Mouse (Mus musculus) hindbrain, embryonic 11.5 days (tissue): ENCODE measurements at regions not wholly inside any gene's neighbourhood (a gene's known extent, or its start where the extent isn't known, plus 50 kb on each side); places are given as distances from the start of the nearest gene placed in this dataset.

Source experiments
- ATAC-seq: fragments of 200-750 bp; cut with Nextera tagmentation; 2 replicates; pipeline ENCODE4 v1.8.0; 2017; ENCODE audit warnings: mild to moderate bottlenecking, moderate TSS enrichment, moderate library complexity; ENCODE audit not compliant: low FRiP score
- DNase-seq: peaks from one replicate; pipeline ENCODE4 v3.0.0-alpha.2; 2015; ENCODE audit warnings: low spot score
- H3K27ac ChIP-seq: fragments of 300-500 bp; sonication (generic); 2 replicates; pipeline ENCODE4 v1.5.1; 2014; ENCODE audit warnings: mild to moderate bottlenecking, low read depth, low read length
- H3K27me3 ChIP-seq: fragments of 300-500 bp; sonication (generic); 2 replicates; pipeline ENCODE4 v1.6.1; 2014; ENCODE audit warnings: mild to moderate bottlenecking, low read length, moderate library complexity, mixed read lengths; ENCODE audit not compliant: control insufficient read depth, insufficient read depth
- H3K36me3 ChIP-seq: fragments of 300-500 bp; sonication (generic); 2 replicates; pipeline ENCODE4 v1.6.1; 2014; ENCODE audit warnings: mild to moderate bottlenecking, low read length, moderate library complexity, mixed read lengths; ENCODE audit not compliant: control insufficient read depth, insufficient read depth
- H3K4me1 ChIP-seq: fragments of 300-500 bp; sonication (generic); replicated peaks from 2 replicates; pipeline ENCODE4 v1.6.1; 2014; ENCODE audit warnings: low read length, mixed read lengths; ENCODE audit not compliant: control insufficient read depth, insufficient read depth
- H3K4me2 ChIP-seq: fragments of 300-500 bp; sonication (generic); replicated peaks from 2 replicates; pipeline ENCODE4 v1.6.1; 2014; ENCODE audit warnings: mild to moderate bottlenecking, low read depth, low read length
- H3K4me3 ChIP-seq: fragments of 300-500 bp; sonication (generic); 2 replicates; pipeline ENCODE4 v1.5.1; 2014; ENCODE audit warnings: low read depth, low read length
- H3K9ac ChIP-seq: fragments of 300-500 bp; sonication (generic); 2 replicates; pipeline ENCODE4 v1.6.1; 2014; ENCODE audit warnings: low read depth, low read length
- H3K9me3 ChIP-seq: fragments of 300-500 bp; sonication (generic); 2 replicates; pipeline ENCODE4 v1.6.1; 2016; ENCODE audit warnings: low read length; ENCODE audit not compliant: control insufficient read depth
- WGBS: fragments of 180-500 bp; shearing (Covaris S2); extraction: QIAGEN DNeasy Blood & Tissue Kit; methylation state at CpG from one replicate; pipeline ENCODE4 v1.1.7; 2014; 5-methylcytosine and 5-hydroxymethylcytosine counted together

DNA sequence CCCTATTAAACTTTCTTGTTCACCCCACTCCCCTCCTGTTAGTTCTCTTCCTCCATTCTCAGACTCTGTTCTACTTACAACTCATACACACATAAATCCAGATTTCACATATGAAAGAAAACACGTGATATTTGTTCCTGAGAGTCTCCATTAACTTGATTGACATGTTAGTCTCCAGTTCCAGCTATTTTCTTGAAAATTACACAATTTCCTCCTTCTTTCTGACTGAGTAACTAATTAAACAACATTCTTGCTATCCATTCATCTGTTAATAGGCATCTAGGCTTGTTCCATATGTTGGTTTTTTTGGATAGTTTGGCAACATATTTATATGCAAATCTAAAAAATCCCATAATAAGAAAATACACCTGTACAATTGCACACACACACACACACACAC lies 161.7 kb upstream of the Nr2f1 start:
- WGBS = 85% methylated on average over 1 of the region's 1 CpGs
- ATAC-seq (no peak), DNase-seq (no peak)

DNA sequence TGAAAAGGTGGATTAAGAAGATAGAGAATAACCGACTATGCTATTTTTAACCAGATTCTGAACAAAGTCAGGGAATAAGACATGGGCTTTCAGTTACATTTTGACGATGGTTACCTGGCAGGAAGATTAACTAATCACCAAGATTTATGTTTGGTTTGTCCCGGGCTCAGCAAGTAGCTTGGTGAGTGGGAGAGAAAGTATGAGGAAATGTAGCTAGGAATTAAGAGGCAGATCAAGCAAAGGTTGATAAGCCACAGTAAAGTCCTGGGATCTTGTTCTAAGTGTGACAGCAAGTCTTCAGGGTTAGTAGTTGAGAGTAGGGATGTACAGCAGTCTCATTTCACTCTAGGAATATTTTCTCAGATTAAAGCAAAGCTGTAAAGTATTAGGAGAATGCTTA lies 149.3 kb upstream of the Nr2f1 start:
- Histone ChIP-seq H3K27me3 (no peaks in the 10 kb centered on the region), H3K9ac (no peak overlapping the region), H3K27ac (no peak overlapping the region), H3K4me2 (no peak overlapping the region), H3K9me3 (no peaks in the 10 kb centered on the region), H3K4me3 (no peak overlapping the region), H3K36me3 (no peaks in the 10 kb centered on the region), H3K4me1 (no peaks in the 10 kb centered on the region)
- 79% methylated on average over 3 of the region's 3 CpGs for WGBS
- no peak for DNase-seq
- no peak for ATAC-seq

More for the DNA sequence above, 161.7 kb upstream of the Nr2f1 start:
- Histone ChIP-seq H3K36me3 (no peaks in the 10 kb centered on the region), H3K27me3 (no peaks in the 10 kb centered on the region), H3K9ac (no peak overlapping the region), H3K4me2 (no peak overlapping the region), H3K4me1 (no peaks in the 10 kb centered on the region), H3K27ac (no peak overlapping the region), H3K9me3 (no peaks in the 10 kb centered on the region), H3K4me3 (no peak overlapping the region)

DNA sequence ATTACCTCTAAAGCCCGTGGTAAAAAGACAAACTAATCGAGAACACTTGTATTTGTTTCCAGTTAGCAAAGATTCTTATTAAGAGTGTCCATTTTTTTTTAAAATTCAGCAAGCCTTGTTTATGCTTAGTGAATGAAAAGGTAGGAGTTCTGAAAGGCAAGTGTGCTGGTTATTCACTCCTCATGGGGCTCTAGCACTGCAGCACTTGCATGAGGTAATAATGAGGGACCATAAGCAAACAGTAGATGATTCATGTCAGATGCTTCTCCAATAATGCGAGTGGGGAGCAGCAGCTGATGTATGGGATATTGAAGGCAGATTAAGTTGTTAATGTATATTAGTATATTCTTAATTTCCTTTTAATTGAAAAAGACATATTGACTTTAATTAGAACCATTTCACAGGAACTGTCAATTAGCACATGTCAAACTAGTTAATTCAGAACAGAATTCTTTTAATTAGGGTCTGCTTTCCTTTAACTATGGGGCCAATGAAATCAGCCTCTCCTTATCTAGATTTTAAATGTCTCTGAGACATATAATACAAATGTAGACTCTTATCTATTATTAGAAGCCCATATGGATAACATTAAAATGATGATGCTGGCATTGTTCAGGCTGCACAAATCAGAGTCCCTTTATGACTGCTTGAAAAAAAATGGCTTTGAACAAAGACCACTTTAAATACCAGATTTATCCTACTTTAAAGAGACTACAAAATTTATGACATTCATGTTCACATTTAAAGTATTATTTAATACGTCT lies 125.1 kb upstream of the Nr2f1 start:
- no peak overlapping the region for H3K4me3 ChIP-seq
- no peak for DNase-seq
- H3K27me3 ChIP-seq = no peaks in the 10 kb centered on the region
- 81% methylated on average over 4 of the region's 4 CpGs for WGBS
- no peaks in the 10 kb centered on the region for H3K9me3 ChIP-seq
- ATAC-seq = no peak
- H3K27ac ChIP-seq = no peak overlapping the region
- no peak overlapping the region for H3K9ac ChIP-seq
- H3K4me2 ChIP-seq = no peak overlapping the region
- H3K4me1 ChIP-seq = no peaks in the 10 kb centered on the region
- no peaks in the 10 kb centered on the region for H3K36me3 ChIP-seq

GRCm38 (mm10) chr13:78323183-78323582 lies 123.6 kb upstream of the Nr2f1 start:
- ATAC-seq = no peak
- Histone ChIP-seq H3K27me3 (no peaks in the 10 kb centered on the region), H3K27ac (no peak overlapping the region), H3K9me3 (no peaks in the 10 kb centered on the region), H3K4me2 (no peak overlapping the region), H3K4me3 (no peak overlapping the region), H3K4me1 (no peaks in the 10 kb centered on the region), H3K36me3 (no peaks in the 10 kb centered on the region), H3K9ac (no peak overlapping the region)
- no peak for DNase-seq
- 97% methylated on average over 1 of the region's 1 CpGs for WGBS

GRCm38 (mm10) chr13:78318434-78318833 lies 118.9 kb upstream of the Nr2f1 start:
- no peaks in the 10 kb centered on the region for H3K27me3 ChIP-seq
- WGBS = 93% methylated on average over 2 of the region's 2 CpGs
- no peak overlapping the region for H3K4me3 ChIP-seq
- H3K9ac ChIP-seq = no peak overlapping the region
- no peaks in the 10 kb centered on the region for H3K4me1 ChIP-seq
- no peak for DNase-seq
- no peaks in the 10 kb centered on the region for H3K36me3 ChIP-seq
- ATAC-seq = no peak
- no peak overlapping the region for H3K27ac ChIP-seq
- no peak overlapping the region for H3K4me2 ChIP-seq
- H3K9me3 ChIP-seq = no peaks in the 10 kb centered on the region

- WGBS = 70% methylated on average over 3 of the region's 3 CpGs
- no peak overlapping the region for H3K9ac ChIP-seq
- no peaks in the 10 kb centered on the region for H3K4me1 ChIP-seq
- H3K27me3 ChIP-seq = no peaks in the 10 kb centered on the region
- DNase-seq (no peak), ATAC-seq (no peak)
- no peak overlapping the region for H3K27ac ChIP-seq
- H3K36me3 ChIP-seq = no peaks in the 10 kb centered on the region
- no peak overlapping the region for H3K4me2 ChIP-seq
- H3K9me3 ChIP-seq = no peaks in the 10 kb centered on the region
- no peak overlapping the region for H3K4me3 ChIP-seq
Measured at GRCm38 (mm10) chr13:78310837-78311236, 111.3 kb upstream of the Nr2f1 start.
